Mouse (Mus musculus) lung, adult 2 months (tissue): Measurements from ENCODE around the gene Cacng3.

Source experiments
- CTCF ChIP-seq: fragments of 200-500 bp; IDR thresholded peaks from 2 replicates; pipeline ENCODE4 v1.5.1; 2011; ENCODE audit warnings: mild to moderate bottlenecking, low read length, control low read depth; ENCODE audit not compliant: insufficient read depth
- POLR2A ChIP-seq: fragments of 200-500 bp; IDR thresholded peaks from 2 replicates; pipeline ENCODE4 v1.6.1; 2011; ENCODE audit warnings: low read depth, mild to moderate bottlenecking, control low read depth, low read length, borderline replicate concordance; ENCODE audit errors: extremely low read depth

DNA sequence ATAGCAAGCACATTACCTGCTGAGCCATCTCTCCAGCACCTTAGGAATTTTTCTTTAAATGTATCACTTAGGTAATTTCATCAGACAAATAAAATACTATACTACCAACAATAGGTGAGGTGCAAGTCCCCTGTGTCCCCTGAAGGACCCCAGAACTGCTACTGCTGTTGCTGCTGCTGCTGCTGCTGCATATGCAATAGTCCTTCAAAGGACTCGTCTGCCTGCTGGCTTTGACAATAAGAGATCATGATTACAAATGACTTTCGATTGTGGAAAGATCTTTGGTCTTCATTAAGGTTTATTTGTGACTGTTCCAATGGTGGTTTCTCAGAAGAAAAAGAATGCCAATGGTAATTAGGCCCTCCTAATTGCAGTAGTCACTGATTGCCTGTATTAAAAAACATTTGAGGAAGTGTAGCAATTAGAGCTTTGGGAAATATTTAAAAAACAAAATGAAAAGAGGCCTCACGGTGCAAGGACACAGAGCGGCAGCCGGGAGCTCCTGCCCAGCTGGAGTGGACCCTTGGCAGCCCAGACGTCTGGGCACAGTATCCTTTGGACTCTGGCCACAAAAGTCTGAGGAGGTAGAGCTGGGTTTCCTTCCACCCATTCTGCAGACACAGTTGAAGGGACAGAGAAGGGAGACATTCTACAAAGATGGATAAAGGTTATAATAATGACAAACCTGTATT is 123.5 kb downstream of the Cacng3 start:
- TF ChIP-seq CTCF, result no peak
- no peak for TF ChIP-seq POLR2A
